11 mouse cellular contexts compared by ENCODE assay signal in the genomic region with DNA sequence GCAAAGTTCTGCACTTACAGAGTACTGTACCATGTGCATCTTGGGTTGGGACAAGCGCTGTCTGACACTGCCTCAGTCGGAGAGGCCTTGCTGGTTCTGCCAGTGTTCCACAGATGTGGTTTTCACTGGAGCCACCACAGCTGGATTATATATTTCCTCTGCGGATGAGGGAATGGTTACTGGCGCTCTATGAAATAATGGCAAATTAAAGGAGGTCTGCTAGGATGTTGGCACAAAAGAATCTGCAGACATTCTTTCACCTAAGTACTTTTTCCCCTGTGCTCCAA. TPM values are rescaled to one million over a fixed set of nuclear protein-coding genes. Genes with fewer than 3 reads are reported as not detected.
DNase-seq lines count a peak whose midpoint lies in the region; ATAC-seq lines count a peak whose summit lies in the region.
"Had no signal": no experiment of that assay in that cellular context is flagged by ENCODE, and none has a peak within 500 bp of the region (broad histone marks: within the 10 kb centered on the region; RNA-seq: fewer than 3 reads in every experiment).

No protein-coding gene starts in this region.

- H3K27ac ChIP-seq in kidney, embryonic 14.5 days (ENCODE audit: low read depth, low read length) = no peak overlapping the region
- H3K27ac ChIP-seq in embryonic facial prominence, embryonic 12.5 days = peak overlapping the region; percentile 92
- no peak overlapping the region for H3K27ac ChIP-seq in hindbrain, embryonic 12.5 days
- H3K27ac ChIP-seq in midbrain, embryonic 16.5 days (ENCODE audit: low read length) = 0 out of 2 replicates have a peak overlapping the region, but pooled peaks have one; percentile 39

- 89% methylated on average over 4 of the region's 4 CpGs for WGBS in kidney, embryonic 14.5 days
- WGBS in embryonic facial prominence, embryonic 12.5 days = 53% methylated on average over 4 of the region's 4 CpGs
- WGBS in hindbrain, embryonic 12.5 days = 72% methylated on average over 4 of the region's 4 CpGs
- 92% methylated on average over 4 of the region's 4 CpGs for WGBS in midbrain, embryonic 16.5 days

- H3K4me1 ChIP-seq in kidney, embryonic 14.5 days (ENCODE audit: control insufficient read depth, insufficient read depth, low read length) = peaks cover 6% of the 10 kb centered on the region; the same call in 1 of the 2 replicates
- H3K4me1 ChIP-seq in embryonic facial prominence, embryonic 12.5 days = peaks cover 23% of the 10 kb centered on the region
- peaks cover 6% of the 10 kb centered on the region; the same call in 1 of the 2 replicates for H3K4me1 ChIP-seq in hindbrain, embryonic 12.5 days
- peaks cover 2% of the 10 kb centered on the region; the same call in 1 of the 2 replicates for H3K4me1 ChIP-seq in midbrain, embryonic 16.5 days (ENCODE audit: control insufficient read depth, insufficient read depth, low read length)

- H3K4me3 ChIP-seq in kidney, embryonic 14.5 days (ENCODE audit: low read length) = peak overlapping the region; percentile 54; the same call in 1 of the 2 replicates
- H3K4me3 ChIP-seq in embryonic facial prominence, embryonic 12.5 days = peak overlapping the region; percentile 53
- peak overlapping the region; percentile 57 for H3K4me3 ChIP-seq in hindbrain, embryonic 12.5 days
- peak overlapping the region; percentile 50 for H3K4me3 ChIP-seq in midbrain, embryonic 16.5 days (ENCODE audit: low read depth, low read length)

- no peak for DNase-seq in kidney, adult 18-20 months
- no peak for DNase-seq in layer of hippocampus, adult 18-20 months (ENCODE audit: low spot score in 2 of 2)
- DNase-seq in gastrocnemius, adult 8-10 months (ENCODE audit: low spot score in 2 of 2) = no peak
- DNase-seq: gastrocnemius, postnatal 25 days; thymus, adult 18-20 months had no signal

- H3K27me3 ChIP-seq in kidney, embryonic 14.5 days (ENCODE audit: control insufficient read depth, insufficient read depth, low read length) = peaks cover 9% of the 10 kb centered on the region; the same call in 1 of the 2 replicates
- H3K27me3 ChIP-seq in embryonic facial prominence, embryonic 12.5 days = no peaks in the 10 kb centered on the region
- peaks cover 24% of the 10 kb centered on the region for H3K27me3 ChIP-seq in hindbrain, embryonic 12.5 days
- no peaks in the 10 kb centered on the region for H3K27me3 ChIP-seq in midbrain, embryonic 16.5 days (ENCODE audit: control insufficient read depth, insufficient read depth, low read depth, low read length)

- no peaks in the 10 kb centered on the region for H3K36me3 ChIP-seq in kidney, embryonic 14.5 days (ENCODE audit: control insufficient read depth, insufficient read depth, low read length)
- no peaks in the 10 kb centered on the region for H3K36me3 ChIP-seq in embryonic facial prominence, embryonic 12.5 days
- H3K36me3 ChIP-seq in hindbrain, embryonic 12.5 days = no peaks in the 10 kb centered on the region
- H3K36me3 ChIP-seq in midbrain, embryonic 16.5 days (ENCODE audit: control insufficient read depth, insufficient read depth, low read length) = no peaks in the 10 kb centered on the region

- H3K9me3 ChIP-seq in kidney, embryonic 14.5 days (ENCODE audit: control insufficient read depth, low read length) = no peaks in the 10 kb centered on the region
- no peaks in the 10 kb centered on the region for H3K9me3 ChIP-seq in embryonic facial prominence, embryonic 12.5 days
- no peaks in the 10 kb centered on the region for H3K9me3 ChIP-seq in hindbrain, embryonic 12.5 days (replicated peaks)
- no peaks in the 10 kb centered on the region for H3K9me3 ChIP-seq in midbrain, embryonic 16.5 days (replicated peaks; ENCODE audit: control insufficient read depth, low read length, poor library complexity, severe bottlenecking)

- H3K9ac ChIP-seq in kidney, embryonic 14.5 days (ENCODE audit: low read depth, low read length) = no peak overlapping the region
- H3K9ac ChIP-seq in embryonic facial prominence, embryonic 12.5 days = 0 out of 2 replicates have a peak overlapping the region, but pooled peaks have one; percentile 73
- no peak overlapping the region for H3K9ac ChIP-seq in hindbrain, embryonic 12.5 days
- H3K9ac ChIP-seq in midbrain, embryonic 16.5 days (ENCODE audit: low read depth, low read length) = no peak overlapping the region

- H3K4me2 ChIP-seq in kidney, embryonic 14.5 days (replicated peaks; ENCODE audit: low read depth, low read length) = peak overlapping the region; percentile 92; the same call in 1 of the 2 replicates
- H3K4me2 ChIP-seq in embryonic facial prominence, embryonic 12.5 days (replicated peaks) = peak overlapping the region; percentile 66
- peak overlapping the region; percentile 84 for H3K4me2 ChIP-seq in hindbrain, embryonic 12.5 days (replicated peaks)
- peak overlapping the region; percentile 64 for H3K4me2 ChIP-seq in midbrain, embryonic 16.5 days (ENCODE audit: low read length)

- no peak for ATAC-seq in kidney, embryonic 14.5 days (ENCODE audit: low FRiP score, low TSS enrichment)
- no peak; the same call in 1 of the 2 replicates for ATAC-seq in embryonic facial prominence, embryonic 12.5 days (ENCODE audit: insufficient number of reproducible peaks, insufficient read depth, low FRiP score, low TSS enrichment)
- ATAC-seq in hindbrain, embryonic 12.5 days (ENCODE audit: low FRiP score) = no peak
- ATAC-seq in midbrain, embryonic 16.5 days = no peak
- no peak for ATAC-seq in monocyte, adult 5-6 weeks (replicated peaks; ENCODE audit: insufficient number of reproducible peaks, low FRiP score, low TSS enrichment, poor library complexity, severe bottlenecking)

RNA-seq across cellular contexts. Expression of a gene that starts 1.0 kb away (rescaled TPM):
- 5.7 and 18.7 TPM in 2 replicates for polyA plus RNA-seq in kidney, embryonic 14.5 days (2014; fragmentation: Nextera tagmentation; extraction: Ambion mirVana)
- polyA plus RNA-seq in embryonic facial prominence, embryonic 12.5 days (2016; fragmentation: Nextera tagmentation; extraction: Ambion mirVana) = 42.5 TPM in 2 replicates
- polyA plus RNA-seq in hindbrain, embryonic 12.5 days (2016; fragmentation: Nextera tagmentation; extraction: Ambion mirVana) = 28.1 and 36.1 TPM in 2 replicates
- polyA plus RNA-seq in midbrain, embryonic 16.5 days (2015; fragmentation: Nextera tagmentation; extraction: Ambion mirVana) = 11.2 and 12.7 TPM in 2 replicates
- 0.29 TPM in 1 of 3 replicates, not detected in the others for total RNA-seq in monocyte, adult 5-6 weeks (2017)
- 10 to 100 TPM; 22.9 to 23.3 TPM for total RNA-seq in layer of hippocampus, adult 18-20 months (2021)
- 1 to 10 TPM; 2.5 to 5.5 (median 3.9) TPM for total RNA-seq in gastrocnemius, adult 8-10 months (2022)
- total RNA-seq: common myeloid progenitor, adult 5-6 weeks had no signal

Comparison
In these comparisons a context has a peak if more than half of its experiments do, and no peak if none do; other contexts are left out.
1. H3K27ac ChIP-seq: peak in embryonic facial prominence, embryonic 12.5 days (single experiment) and midbrain, embryonic 16.5 days (single experiment); none in kidney, embryonic 14.5 days (single experiment) and hindbrain, embryonic 12.5 days (single experiment).
2. Peak in every context shown above with its lines, with median percentiles within 50 percentile points of each other: H3K4me2 ChIP-seq and H3K4me3 ChIP-seq.